Mouse (Mus musculus) midbrain, postnatal 0 days (tissue): ENCODE results near the gene Gdpd5. TPM values are rescaled to one million over a fixed set of nuclear protein-coding genes. Genes with fewer than 3 reads are reported as not detected.
A peak's percentile ranks its signal among the peaks of the same experiment; 100 is the strongest.

Experiments used
- ATAC-seq: fragments of 200-750 bp; cut with Nextera tagmentation; 2 replicates; pipeline ENCODE4 v1.8.0; 2017; ENCODE audit warnings: moderate number of reproducible peaks, mild to moderate bottlenecking, moderate TSS enrichment, moderate library complexity; ENCODE audit not compliant: low FRiP score
- DNase-seq: peaks from one replicate; pipeline ENCODE4 v3.0.0-alpha.2; 2015; ENCODE audit warnings: low spot score
- H3K27ac ChIP-seq: fragments of 300-500 bp; sonication (generic); 2 replicates; pipeline ENCODE4 v1.5.1; 2014; ENCODE audit warnings: low read depth, mild to moderate bottlenecking, low read length, mixed read lengths
- H3K27me3 ChIP-seq: fragments of 300-500 bp; sonication (generic); 2 replicates; pipeline ENCODE4 v1.6.1; 2014; ENCODE audit warnings: low read length, control low read depth, mixed read lengths; ENCODE audit not compliant: insufficient read depth
- H3K36me3 ChIP-seq: fragments of 300-500 bp; sonication (generic); 2 replicates; pipeline ENCODE4 v1.6.1; 2014; ENCODE audit warnings: low read length, control low read depth, mixed read lengths; ENCODE audit not compliant: insufficient read depth
- H3K4me1 ChIP-seq: fragments of 300-500 bp; sonication (generic); 2 replicates; pipeline ENCODE4 v1.6.1; 2014; ENCODE audit warnings: mild to moderate bottlenecking, control low read depth, antibody characterized with exemption, low read length, mixed read lengths; ENCODE audit not compliant: insufficient read depth
- H3K4me2 ChIP-seq: fragments of 300-500 bp; sonication (generic); 2 replicates; pipeline ENCODE4 v1.6.1; 2014; ENCODE audit warnings: low read depth, mild to moderate bottlenecking, low read length, mixed read lengths; ENCODE audit not compliant: poor library complexity, severe bottlenecking
- H3K4me3 ChIP-seq: fragments of 300-500 bp; sonication (generic); 2 replicates; pipeline ENCODE4 v1.5.1; 2014; ENCODE audit warnings: low read depth, mild to moderate bottlenecking, low read length, moderate library complexity
- H3K9ac ChIP-seq: fragments of 300-500 bp; sonication (generic); replicated peaks from 2 replicates; pipeline ENCODE4 v1.6.1; 2014; ENCODE audit warnings: mild to moderate bottlenecking, low read length, moderate library complexity, mixed read lengths; ENCODE audit not compliant: poor library complexity, severe bottlenecking
- H3K9me3 ChIP-seq: fragments of 300-500 bp; sonication (generic); 2 replicates; pipeline ENCODE4 v1.6.1; 2016; ENCODE audit warnings: low read length, control low read depth
- CTCF ChIP-seq: IDR thresholded peaks from 2 replicates; pipeline ENCODE4 v1.5.1; 2016; ENCODE audit warnings: antibody characterized with exemption, mild to moderate bottlenecking
- WGBS: fragments of 180-500 bp; shearing (Covaris S2); extraction: QIAGEN DNeasy Blood & Tissue Kit; methylation state at CpG from one replicate; pipeline ENCODE4 v1.1.7; 2014; 5-methylcytosine and 5-hydroxymethylcytosine counted together
- polyA plus RNA-seq: library from polyadenylated mRNA; unstranded; fragments of >200 nt; fragmentation: Nextera tagmentation; extraction: Ambion mirVana; gene quantifications from 2 replicates; pipeline ENCODE4 v1.2.1, GENCODE M21; 2015
- total RNA-seq: library from RNA; depleted of rRNA; stranded (reverse); fragments of >200 nt; gene quantifications from 2 replicates; pipeline ENCODE4 v1.2.3, GENCODE M21; 2014

Gdpd5 gene
- total and polyA plus RNA-seq, 2 experiments from 2014 or later: 25.9 to 44.6 TPM

DNA sequence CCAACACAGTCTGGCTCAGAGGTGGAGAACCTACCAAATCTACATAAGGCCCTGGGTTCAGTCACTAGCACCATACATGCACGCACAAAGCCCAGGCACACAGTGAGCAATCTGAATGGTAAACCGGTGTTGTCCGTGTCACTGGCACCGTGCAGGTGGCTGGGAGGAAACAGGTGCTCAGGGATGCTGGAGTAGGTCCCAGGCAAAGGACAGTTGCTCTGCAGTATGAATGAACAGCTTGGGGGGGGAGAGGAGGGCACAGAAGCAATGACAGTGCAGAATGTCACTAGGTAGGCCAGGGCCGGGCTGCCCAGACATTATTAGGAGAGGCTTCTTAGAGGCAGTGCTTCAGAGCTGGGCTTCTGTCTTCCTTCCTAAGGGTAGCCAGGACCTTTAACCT lies 6.1 kb downstream of the Gdpd5 start:
- H3K4me2 ChIP-seq: no peak overlapping the region
- no peak for DNase-seq
- no peak for ATAC-seq
- peaks cover 24% of the 10 kb centered on the region for H3K36me3 ChIP-seq
- no peak overlapping the region for H3K4me3 ChIP-seq
- H3K4me1 ChIP-seq: peaks cover 20% of the 10 kb centered on the region; the same call in 1 of the 2 replicates
- H3K27ac ChIP-seq: no peak overlapping the region
- TF ChIP-seq CTCF: no peak
- no peaks in the 10 kb centered on the region for H3K9me3 ChIP-seq
- no peak overlapping the region for H3K9ac ChIP-seq
- no peaks in the 10 kb centered on the region for H3K27me3 ChIP-seq
- WGBS: 88% methylated on average over 5 of the region's 5 CpGs

DNA sequence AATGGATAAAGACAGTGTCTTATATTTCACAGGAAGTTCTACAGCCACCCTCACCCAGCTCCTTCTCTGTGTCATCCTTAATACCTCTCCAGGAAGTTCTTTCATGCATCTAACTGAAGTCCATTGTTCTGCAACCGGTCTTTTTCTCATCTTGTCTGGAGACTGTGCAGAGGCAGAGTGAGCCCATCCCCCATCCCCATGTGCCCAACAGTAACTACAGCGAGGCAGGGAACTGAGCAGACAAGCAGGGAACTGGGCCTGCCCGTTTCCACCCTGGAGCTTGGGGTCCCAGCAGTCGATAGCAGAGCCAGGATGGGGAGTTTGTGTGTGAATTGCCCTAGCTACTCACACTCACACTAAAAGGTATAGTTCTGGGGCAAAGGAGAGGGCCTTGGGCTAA lies 9.3 kb downstream of the Gdpd5 start:
- no peak overlapping the region for H3K27ac ChIP-seq
- ATAC-seq (no peak), DNase-seq (no peak)
- H3K36me3 ChIP-seq: peaks cover 27% of the 10 kb centered on the region
- no peak for TF ChIP-seq CTCF
- no peak overlapping the region; the same call in 1 of the 2 replicates for H3K9ac ChIP-seq
- no peaks in the 10 kb centered on the region for H3K9me3 ChIP-seq
- no peaks in the 10 kb centered on the region for H3K27me3 ChIP-seq
- H3K4me3 ChIP-seq: no peak overlapping the region
- no peaks in the 10 kb centered on the region for H3K4me1 ChIP-seq
- WGBS: 22% methylated on average over 4 of the region's 4 CpGs
- H3K4me2 ChIP-seq: no peak overlapping the region

DNA sequence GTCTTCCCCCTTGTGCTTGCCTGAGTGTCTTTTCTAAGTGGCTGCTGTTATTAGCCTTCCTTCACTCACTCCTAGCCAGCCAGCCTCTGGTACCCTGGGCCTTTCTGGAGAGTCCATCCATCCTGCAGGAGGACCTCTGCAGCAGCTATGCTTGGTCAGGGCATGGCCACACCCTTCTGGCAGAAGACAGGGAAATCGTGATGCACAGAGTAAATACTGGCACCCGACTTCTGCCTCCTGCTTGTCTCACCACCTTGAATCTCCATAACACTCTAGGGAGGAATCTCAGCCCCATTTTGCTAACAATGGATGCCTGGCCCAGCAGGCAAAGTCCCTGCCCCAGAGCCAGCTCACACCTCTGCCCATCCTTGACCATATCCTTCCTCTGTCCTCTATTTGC lies 11.5 kb downstream of the Gdpd5 start:
- Histone ChIP-seq H3K9me3 (no peaks in the 10 kb centered on the region), H3K4me2 (no peak overlapping the region), H3K27ac (no peak overlapping the region), H3K9ac (no peak overlapping the region), H3K27me3 (no peaks in the 10 kb centered on the region), H3K36me3 (peaks cover 24% of the 10 kb centered on the region), H3K4me3 (no peak overlapping the region), H3K4me1 (no peaks in the 10 kb centered on the region)
- no peak for DNase-seq
- ATAC-seq: no peak
- WGBS: 74% methylated on average over 2 of the region's 2 CpGs
- no peak for TF ChIP-seq CTCF

DNA sequence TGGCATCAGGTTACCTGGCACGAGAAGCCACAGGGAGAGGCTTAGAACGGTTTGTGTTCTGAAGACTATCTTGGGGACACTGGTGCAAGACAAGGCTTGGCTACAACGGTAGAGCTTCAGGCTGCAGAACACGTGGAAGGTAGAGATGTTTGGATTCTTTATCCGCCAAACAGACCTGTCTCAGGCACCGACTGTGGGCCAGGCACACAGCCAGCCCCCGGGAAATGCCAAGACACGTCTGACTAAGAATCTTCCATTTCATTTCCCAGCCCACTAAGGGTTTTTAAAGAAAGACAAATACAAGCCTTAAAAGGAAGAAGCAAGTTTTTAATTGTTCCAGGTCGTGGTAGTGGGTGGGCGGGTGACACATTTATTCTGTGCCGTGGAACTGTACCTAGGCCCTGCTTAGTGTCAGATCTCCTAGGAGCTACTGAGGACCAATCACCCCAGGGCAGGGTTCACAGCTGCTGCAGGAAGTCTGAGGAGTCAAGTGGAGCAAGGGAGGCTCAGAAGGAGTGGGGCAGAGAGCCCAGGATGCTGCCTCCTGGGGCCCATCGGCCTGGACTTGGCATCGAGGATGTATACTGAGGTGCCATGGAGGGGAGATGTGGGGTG lies 12.6 kb downstream of the Gdpd5 start:
- Histone ChIP-seq H3K4me2 (no peak overlapping the region), H3K36me3 (peaks cover 21% of the 10 kb centered on the region), H3K27me3 (no peaks in the 10 kb centered on the region), H3K9ac (no peak overlapping the region), H3K27ac (no peak overlapping the region), H3K4me1 (no peaks in the 10 kb centered on the region), H3K4me3 (no peak overlapping the region), H3K9me3 (no peaks in the 10 kb centered on the region)
- ATAC-seq (no peak), DNase-seq (no peak)
- no peak for TF ChIP-seq CTCF
- 81% methylated on average over 13 of the region's 13 CpGs for WGBS

DNA sequence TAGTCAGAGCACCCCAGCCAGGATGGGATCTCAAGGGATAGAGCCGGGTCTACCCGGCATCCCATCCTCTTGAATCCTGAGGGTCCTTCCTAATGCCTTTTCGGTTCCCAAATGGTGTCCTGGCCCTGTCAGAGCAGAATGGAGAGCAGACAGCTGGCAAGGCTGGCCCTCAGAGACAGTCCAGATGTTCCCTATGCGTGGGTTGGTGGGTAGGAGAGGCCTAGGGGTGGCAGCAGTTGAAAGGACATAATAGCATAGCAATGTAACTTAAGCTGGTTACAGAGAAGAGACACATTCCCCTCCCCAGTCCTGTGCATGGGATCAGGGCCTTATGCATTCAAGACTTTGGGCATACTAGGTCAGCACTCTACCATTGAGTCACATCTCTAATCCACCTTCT lies 14.2 kb downstream of the Gdpd5 start:
- Histone ChIP-seq H3K27ac (no peak overlapping the region), H3K4me1 (no peaks in the 10 kb centered on the region), H3K4me3 (no peak overlapping the region), H3K36me3 (peaks cover 24% of the 10 kb centered on the region), H3K27me3 (no peaks in the 10 kb centered on the region), H3K9ac (no peak overlapping the region), H3K9me3 (no peaks in the 10 kb centered on the region), H3K4me2 (no peak overlapping the region)
- DNase-seq: no peak
- no peak for TF ChIP-seq CTCF
- ATAC-seq: no peak
- WGBS: 89% methylated on average over 4 of the region's 4 CpGs

DNA sequence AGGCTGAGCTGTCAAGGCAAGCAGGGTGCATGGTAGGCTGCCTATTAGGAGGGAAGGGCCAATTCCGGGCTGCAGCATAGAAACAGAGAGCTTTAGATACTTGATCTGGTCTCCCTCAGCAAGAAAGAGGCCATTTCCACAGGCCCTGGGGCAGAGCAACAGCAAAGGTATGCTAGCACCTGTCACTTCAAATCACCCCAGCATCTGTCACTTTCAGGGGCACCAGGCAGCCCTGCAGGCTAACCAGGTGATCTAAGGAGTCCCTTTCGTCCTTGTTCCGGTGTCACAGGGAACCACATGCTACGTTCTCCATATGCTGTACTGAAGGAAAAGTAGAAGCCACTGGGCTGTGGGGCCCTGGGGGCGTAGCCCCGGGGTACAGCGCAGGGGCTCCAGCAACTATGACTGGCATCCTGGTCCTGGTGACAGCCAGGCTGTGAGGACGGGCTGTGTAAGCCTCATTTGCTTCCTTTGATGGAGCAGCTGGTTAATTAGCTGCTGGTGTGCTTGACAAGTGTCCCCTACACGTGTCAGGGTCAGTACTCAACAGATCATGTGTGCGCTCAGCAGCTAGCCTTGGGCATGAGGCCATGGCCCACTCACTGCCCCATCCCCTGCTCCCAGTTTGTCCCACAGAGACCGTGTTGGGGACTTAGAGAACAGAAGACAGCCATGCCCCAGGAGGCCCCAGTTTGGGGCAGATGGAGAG lies 14.8 kb downstream of the Gdpd5 start:
- no peak for TF ChIP-seq CTCF
- Histone ChIP-seq H3K9ac (no peak overlapping the region), H3K36me3 (peaks cover 19% of the 10 kb centered on the region), H3K27me3 (no peaks in the 10 kb centered on the region), H3K27ac (no peak overlapping the region), H3K9me3 (no peaks in the 10 kb centered on the region), H3K4me1 (no peaks in the 10 kb centered on the region), H3K4me2 (no peak overlapping the region), H3K4me3 (no peak overlapping the region)
- WGBS: 67% methylated on average over 11 of the region's 11 CpGs
- peak; percentile 68 for DNase-seq
- ATAC-seq: no peak
